Mouse (Mus musculus) urinary bladder, postnatal 4 days (tissue): ENCODE measurements around the gene Nacc2.

ENCODE experiments used
- DNase-seq, 2 experiments: peaks; one replicate each; pipeline ENCODE4 v3.0.0; 2021 to 2022; ENCODE audit warnings: low spot score in 2 of 2

Nacc2 gene

DNA sequence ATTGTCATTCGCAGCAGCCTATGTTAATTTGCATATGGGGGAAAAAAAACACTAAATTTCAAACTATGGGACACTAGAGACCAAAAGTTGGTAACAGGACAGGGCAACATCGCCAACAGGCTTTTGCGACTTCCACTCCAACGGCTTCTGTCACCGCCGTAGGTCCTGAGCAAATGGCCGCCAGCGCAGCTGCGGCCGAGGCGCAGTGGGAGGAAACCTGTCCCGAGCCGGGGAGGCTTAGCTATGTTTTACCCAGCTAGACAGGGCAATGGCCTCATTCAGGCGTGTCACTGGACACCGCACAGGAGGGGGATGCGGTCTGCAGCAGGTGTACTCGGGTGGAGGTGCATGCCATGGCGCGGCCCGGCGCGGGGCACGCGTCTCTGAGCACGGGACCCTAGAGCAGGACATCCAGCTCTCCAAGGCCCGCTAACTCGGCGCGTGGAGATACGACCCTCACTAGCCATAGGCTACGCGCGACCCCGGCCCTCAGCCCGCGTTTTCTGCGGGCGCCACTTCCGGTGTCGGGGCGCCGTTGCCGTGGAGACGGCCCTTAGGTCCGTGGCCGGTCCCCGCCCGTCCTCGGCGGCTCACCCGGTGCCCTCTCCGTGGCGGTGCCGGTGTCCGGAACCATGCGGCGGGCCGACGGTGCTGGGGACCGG, 16.7 kb upstream of the Nacc2 start:
- no peak for DNase-seq

DNA sequence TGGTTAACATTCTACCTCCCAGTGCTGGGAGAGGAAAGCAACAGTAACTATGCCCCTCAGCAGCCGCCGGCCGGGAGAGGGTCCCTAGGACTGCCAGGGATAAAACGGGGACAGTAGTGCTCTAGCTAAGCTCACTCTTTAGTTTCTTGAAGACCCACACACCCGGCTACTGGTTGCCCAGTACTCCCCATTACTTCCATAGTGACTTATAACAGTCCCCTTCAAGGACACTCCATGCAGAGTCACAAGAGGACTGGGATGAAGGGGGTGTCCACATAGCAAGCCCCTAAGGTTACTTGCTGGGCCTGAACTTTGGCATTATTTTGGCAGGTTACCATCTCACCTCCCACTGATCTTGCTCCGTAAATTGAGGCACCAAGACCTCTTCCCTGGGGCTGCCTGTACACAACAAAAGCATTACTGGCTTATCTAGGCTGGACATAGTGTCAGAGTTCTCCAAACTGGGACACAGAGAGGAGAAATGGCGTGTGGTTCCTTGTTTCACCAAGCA, 16.1 kb upstream of the Nacc2 start:
- no peak for DNase-seq

DNA sequence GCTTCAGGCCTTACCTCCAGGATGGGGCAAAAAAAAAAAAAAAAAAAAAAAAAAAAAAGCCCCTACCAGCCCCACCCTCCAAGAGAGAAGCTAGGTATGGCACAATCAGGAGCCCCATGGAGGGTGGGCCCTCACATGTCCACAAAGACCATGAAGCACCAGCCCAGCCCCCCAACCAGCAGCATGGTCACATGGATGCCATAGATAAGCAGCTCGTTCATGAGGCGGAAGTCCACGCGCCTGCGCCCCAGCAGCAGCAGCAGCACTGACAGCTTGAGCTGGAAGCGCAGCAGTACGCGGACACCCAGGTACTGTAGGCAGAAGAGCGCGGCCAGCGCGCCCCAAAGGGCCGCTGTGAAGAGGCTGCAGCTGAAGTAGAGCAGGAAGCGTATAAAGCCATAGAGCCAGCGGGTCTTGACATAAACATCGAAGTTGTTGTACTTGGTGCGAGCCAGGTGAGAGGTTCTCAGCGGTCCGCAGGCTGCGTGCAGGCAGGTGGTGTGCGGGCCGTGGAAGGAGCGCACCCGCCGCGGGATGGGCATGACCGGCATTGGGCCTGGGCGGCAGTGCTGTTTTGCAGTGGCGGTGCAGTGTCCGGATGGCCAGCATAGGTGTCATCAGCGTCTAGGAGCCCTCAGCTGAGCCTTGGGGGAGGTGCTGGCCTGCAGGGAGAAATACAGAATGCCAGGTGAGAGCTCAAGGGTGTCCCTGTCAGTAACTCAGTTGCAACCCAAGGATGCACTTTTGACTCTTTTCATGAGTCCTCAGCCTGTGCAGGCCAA, 15.4 kb upstream of the Nacc2 start:
- DNase-seq: no peak

DNA sequence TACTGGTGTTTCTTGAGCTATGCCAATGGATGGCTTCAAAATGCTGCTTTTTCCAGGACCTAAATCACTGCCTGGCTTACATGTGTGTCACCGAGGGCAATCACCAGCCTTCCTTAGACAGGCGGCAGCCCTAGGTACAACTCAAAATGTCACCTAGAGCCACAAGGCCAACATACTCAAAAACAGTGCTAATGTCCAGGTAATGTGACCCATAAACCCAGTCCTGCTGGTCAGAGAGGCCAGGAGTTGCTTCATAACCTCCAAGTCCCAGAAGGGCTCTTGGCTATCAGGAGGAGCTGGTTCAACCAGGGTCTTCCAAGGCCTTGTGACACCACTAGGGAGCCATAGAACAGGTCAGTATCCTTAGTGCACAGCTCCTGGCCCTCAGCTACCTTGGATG, 11.6 kb upstream of the Nacc2 start:
- DNase-seq: no peak

DNA sequence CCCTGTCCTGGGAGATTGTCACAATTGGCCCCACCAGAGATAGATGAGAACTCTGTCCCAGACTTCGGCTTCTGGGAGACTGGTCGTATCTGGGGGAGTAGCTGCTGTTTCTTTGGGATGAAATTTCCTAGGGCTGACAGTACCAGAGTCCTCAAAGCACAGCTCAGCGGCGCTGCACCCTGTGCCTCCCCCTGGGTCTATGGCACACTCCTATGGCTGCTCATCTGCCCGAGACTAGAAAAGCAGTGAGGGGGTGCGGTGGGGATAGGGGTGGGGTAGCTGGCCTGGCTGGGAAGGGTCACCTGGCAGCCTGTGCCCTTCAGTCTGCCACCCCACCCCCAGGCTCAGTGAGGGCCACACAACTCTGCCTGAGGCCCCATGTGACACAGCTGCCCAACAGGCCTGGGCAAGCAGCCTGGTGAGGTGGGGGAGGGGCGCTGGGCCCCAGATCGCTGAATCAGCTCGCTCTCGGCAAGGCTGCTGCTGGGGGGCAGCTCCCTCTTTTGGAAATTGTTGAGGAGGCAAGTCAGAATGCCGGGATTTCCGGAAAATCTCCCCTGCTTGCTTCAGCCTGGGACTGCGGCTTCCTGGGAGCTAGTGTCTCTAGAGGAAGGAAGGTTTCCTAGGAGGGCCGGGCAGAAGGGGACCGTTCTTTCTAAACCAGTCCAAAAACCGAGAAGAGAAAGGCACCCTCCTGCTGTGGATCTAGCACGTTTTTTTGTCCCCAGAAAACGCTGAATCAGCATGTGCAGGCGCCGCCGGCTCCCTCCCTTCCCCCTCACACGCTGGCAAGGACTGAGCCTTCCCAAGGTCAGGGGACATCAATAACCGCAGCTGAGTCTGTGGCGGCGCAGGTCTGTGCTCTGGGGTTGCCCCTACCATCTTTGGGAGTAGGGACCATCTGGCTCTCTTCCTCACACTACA, 9.9 kb upstream of the Nacc2 start:
- peak; percentile 87 for DNase-seq

DNA sequence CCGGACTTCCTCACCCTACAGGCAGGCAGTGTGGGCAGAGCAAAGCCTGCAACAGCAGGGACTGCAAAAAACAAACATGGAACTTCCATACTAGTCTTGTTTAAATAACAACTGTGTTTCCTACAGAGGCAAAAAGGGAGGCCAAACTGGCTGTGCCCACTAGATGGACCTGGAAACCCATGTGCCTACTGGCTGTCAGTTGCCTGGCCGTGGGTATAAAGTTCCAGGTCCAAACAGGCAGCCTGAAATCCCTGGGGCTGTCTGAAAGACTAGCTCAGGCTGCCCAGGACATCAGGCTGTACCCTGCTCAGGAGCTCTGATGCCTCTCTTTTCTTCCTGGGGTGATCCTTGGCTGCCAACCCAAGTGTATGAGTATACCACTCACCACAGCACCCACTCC, 8.3 kb upstream of the Nacc2 start:
- no peak for DNase-seq

DNA sequence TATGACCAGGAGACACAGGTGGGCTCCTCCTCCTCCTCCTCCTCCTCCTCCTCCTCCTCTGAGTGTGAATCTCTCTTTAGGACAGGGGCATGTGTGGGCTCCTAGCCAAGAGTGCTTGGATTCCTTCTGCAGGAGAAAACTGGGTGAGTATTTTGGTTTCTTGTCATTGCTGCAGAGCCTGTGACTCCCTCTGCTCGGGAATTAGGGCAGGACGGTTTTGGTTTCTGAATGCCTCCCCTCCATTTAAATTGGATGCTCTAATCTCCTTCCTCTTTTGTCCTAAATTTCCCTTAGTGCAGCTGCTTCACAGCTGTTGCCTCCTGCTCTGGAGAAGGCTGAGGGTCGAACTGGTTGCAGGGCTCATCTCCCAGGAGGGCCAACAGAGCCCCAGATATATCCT, 6.9 kb upstream of the Nacc2 start:
- DNase-seq: no peak

DNA sequence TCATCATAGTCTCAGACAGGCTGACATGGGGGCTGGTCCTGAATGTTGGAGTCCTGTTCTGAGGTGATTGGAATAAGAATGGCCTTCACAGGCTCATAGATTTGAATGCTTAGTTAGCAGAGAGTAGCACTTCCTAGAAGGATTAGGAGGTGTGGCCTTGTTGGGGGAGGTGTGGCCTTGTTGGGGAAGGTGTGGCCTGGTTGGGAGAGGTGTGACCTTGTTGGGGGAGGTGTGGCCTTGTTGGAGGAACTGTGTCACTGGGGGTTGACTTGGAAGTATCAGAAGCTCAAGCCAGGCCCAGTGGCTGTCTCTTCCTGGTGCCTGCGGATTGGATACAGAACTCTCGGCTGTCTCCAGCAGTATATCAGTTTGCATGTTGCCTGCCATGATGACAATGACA, 6.3 kb upstream of the Nacc2 start:
- no peak for DNase-seq

DNA sequence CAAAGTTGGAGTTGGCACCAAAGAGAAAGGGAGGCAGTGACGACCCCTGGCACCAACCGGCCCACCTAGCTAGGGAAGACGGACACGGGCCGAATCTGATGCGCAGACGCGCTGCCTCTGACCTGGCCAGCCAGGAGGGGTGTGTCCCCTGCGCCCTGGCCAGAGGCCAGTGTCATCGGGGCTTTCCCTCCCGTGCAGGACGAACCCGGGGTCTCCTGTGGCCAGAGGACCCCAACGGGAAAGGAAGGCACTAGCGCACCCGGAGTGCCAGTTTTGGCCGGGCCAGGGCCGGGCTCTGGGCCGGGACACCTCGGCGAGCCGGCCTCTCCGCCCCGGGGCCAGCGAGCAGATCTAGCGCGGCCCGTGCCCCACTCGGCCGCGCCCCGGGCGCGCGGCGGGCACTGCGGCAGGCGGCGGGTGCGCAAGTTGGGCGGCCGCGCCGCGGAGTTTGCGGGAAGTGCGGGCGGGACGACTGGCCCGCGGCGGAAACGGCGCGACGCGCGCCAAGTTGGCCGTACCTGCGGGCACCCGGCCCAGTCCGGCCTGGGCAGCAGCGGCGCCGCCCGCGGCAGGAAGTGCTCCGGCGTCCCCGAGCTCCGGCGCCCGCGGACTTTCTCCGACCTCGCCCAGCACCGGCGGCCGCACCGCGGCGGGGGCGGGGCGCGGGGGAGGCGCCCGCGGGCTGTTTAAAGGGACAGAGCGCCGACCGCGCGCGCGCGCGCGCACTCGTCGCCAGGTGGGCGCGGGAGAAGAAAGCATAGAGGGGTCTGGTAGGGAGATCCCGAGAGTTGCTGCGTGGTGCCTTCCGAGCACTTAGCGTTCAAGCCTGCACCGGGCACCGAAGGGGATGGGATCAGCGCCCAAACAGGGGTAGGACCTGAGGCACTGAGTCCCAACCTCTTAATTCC, 595 bp downstream of the Nacc2 start:
- DNase-seq: peak; percentile 54 to 64

DNA sequence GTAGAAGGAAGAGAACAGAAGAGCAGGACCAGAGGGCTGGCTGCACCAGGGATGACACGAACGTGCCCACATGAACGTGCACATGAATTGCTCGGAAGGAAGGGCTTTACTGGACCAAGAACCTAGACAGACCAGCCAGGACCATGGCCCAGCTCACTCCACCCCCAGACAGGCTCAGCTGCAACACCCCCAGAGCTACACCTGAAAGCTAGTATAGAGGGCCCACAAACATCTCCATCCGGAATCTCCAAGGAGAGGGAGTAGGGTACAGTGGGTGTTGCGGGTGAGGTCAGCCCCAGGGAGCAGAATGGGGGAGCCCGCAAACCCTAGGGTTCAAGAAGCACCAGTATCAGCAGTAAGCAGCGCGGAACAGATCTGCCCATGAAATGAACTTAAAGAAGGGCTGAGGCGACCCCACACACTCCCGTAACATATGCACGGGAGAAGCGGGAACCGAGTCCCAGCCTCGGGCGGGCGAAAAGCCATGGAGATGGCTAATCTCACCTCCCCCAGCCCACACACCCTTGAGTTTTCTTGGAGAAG, 1.4 kb downstream of the Nacc2 start:
- no peak for DNase-seq

DNA sequence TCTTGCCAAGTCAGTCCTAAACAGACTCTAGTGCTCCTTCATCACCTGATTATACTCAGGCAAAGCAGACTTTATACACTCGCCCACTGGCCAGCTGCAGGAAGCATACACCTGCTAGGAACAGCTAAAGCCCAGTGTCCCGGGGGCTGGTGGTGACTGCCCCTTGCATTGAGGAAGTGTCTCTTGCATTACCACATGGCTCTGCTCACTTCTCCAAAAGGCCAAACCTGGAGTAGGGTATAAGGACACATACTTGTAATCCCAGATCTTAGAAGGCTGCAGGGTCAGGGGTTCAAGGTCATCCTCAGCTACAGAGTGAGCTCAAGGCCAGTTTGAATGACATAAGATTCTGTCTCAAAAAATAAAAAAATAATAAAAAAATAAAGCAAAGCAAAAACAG, 3.4 kb downstream of the Nacc2 start:
- DNase-seq: no peak

DNA sequence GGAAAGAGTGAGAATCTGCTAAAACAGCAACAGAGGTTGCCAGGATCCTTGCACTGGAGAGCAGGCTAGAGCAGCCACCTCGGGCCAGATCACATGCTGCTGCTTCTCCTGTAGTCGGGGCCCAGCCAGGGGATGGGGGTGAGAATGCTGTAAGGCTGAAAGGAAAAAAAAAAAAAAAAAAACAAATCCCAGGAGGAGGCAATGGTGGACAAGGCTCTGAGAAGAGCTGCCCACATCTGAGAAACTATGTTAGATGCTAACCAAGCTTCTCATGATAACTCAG, 3.8 kb downstream of the Nacc2 start:
- DNase-seq: no peak

DNA sequence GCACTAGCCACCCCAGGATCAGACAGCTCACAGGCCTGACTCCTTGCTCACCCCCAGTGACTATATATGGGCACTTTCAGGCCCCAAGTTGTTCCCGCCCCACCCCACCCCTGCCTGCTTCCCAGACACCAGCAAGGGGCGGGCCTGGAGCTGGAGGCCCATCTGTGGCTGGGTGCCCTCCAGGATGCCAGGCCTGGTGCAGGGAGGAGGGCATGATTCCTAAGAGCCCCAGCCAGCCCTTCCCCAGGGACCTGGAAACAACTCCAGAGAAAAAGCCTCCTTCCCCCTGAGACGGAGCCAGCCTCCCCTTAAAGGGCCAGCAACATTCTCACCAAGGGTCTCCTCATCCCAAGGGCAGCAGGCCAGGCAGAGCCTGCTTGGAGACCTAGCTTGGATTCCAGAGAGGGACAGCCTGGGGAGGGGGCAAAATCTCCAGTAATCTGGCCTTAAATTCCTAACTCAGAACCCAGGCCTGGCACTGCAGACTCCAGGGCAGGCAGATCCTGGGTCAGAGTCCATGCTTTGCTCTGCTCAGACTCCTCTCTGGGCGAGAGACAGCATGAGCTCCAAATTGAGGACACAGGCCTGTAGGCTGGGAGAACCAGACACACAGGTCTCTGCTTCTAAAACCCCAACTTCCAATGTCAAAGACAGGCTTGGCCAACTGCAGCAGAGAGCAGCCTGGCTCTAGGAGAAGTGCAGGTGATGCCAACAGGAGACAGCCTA, 4.3 kb downstream of the Nacc2 start:
- peak in 1 of 2 experiments; percentile 51 for DNase-seq

DNA sequence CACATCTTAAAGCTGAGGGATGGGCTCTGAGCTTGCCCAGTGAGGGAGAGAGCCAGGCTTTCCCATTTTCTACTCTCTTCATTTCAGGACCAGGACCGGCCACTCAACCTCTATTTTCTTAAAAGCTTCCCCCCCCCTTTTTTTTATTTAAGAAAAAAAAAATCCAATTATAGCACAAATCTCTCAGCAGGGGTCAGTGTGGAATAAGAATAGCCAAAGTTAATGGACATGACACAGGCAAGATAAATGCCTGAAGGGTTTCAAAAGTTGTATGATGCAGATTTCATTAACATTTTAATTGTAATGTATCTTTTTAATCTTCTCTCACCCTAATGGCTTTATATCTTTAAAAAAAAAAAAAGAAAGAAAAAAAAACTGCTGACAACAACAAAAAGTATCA, 5.4 kb downstream of the Nacc2 start:
- DNase-seq: no peak

DNA sequence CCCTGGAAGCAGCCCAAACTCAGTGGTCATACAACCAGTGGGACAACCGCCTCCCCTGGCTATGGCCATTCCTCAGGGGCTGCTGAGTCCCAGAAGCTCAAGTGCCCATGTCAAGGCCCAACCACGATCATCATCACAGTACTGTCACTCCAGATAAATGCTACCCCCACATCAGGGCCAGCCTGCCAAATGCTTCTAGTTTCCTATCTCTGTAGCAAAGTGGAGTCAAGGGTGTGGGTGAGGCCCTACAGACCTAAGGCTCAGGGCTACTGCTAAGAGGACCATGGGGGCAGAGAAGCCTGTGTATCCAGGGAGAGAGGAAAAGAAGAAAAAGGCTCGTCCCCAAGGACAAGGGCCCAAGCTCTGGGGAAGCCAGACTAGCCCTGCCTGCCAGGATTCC, 6.5 kb downstream of the Nacc2 start:
- no peak for DNase-seq

DNA sequence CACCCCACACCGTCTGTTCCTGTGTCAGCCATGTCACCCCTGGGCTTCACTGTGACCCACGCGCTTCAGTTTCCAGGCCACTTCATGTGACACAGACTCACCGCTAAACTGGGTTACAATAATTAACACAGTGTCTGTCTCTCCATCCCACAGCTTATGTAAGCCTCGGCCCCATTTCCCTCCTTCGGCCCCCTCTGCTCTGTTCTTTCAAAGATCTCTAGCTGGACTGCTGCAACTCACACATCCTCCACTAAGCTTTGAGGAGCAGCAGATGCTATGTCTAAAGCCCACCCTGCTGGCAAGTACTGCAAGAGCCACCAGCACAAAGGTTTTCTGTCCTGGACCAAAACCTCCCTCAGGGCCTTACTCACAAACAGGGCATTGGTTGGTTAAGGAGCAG, 7.8 kb downstream of the Nacc2 start:
- DNase-seq: no peak

DNA sequence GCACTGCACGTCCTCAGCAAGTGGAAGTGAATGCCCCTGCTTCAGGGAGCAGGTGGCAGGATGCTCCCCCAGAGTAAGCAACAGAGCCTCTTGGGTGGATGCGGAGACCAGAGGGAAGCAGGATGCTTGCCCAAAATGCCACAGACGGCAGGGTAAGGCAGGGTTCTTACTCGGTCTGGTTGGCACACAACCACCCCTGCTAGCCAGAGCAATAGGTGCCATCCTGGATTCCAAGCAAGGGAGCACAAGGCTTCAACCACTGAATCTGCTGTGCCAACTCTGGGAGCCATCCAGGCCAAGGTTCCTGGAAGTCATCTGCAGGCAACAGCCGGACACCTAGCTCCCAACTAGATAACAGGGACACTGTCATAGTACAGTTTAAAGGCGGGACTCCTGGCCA, 14.8 kb downstream of the Nacc2 start:
- DNase-seq: no peak

DNA sequence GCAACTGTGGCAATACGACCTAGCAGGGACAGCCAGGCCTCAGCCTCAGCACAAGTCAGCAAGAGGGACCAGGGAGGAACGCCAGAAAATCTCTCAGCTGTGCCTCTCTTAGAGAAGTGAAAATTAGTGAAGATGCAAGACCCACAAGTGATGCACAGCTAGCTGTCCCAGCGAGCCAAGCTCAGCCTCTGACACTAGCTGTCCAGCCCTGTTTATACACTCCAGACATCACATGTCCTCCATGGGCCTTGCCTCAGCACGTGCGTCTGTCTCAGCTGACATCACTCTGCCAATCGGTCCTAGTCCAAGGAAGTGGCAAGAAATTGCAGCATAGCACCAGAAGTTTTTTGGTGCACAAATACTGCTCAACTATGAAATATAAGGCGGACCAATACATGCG, 16.0 kb downstream of the Nacc2 start:
- DNase-seq: no peak

DNA sequence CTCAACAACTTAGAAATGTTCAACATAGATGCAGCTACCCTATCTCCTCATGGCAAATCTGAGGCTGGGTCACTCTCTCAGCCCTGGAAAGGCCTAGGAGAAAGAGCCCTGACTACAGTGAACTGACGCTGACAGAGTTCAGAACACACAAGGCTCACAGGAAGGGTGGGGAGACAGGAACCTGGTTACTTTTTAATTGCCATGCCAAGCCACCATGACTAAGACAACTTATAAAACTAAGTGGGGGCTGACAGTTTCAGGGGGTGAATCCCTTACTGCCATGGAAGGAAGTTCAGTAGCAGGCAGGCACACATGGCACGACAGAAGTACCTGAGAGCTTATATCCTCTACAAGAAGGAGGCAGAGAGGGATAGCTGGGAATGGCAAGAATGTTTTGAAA, 16.8 kb downstream of the Nacc2 start:
- DNase-seq: no peak

DNA sequence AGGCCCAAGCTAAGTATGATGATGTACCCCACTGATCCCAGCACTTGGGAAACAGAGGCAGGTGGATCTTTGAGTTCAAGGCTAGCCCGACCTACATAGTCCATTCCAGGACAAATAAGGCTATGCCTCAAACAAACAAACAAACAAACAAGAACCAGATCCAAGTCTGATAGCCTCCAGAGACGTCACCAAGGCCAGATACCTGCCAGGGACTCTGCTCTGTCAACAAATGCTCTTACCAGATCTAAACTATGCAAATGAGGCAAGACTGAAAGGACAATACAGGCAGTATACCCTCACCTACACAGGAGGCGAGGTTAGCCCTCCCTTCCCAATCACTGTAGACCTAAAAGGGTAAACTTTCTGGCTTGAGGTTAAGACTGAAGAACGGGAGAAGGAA, 22.7 kb downstream of the Nacc2 start:
- no peak for DNase-seq

DNA sequence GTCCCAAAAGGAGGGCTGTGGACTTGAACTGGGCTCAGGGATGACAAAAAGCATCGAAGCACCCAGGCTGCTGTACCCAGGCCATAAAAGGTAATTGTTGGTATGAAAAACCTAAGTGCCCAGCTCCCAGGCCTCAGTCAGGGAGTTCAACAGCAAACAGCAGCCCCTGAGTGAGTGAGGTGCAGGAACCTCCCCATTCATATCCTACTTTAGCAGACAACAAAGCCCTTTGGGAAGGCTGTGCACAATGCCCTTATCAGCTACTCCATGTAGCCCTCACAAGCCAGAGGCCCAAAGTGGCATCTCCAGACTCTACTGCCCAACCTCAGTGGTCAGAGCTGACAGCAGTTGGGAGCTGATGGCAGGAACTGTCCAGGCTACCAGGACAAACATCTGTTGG, 23.2 kb downstream of the Nacc2 start:
- DNase-seq: no peak
